Mouse (Mus musculus): Measurements from ENCODE around the gene Txnip. TPM values are rescaled to one million over a fixed set of nuclear protein-coding genes. Genes with fewer than 3 reads are reported as not detected.

Txnip gene
- polyA plus RNA-seq, 1 experiment from 2014 or later, result 254 TPM

- H3K27me3 ChIP-seq (ENCODE audit: insufficient read depth, low read length), result no peaks in the 10 kb centered on the region
- peak overlapping the region; percentile 86 for H3K27ac ChIP-seq
- peaks cover 21% of the 10 kb centered on the region for H3K36me3 ChIP-seq (ENCODE audit: insufficient read depth, low read length)
- ATAC-seq (replicated peaks; ENCODE audit: low FRiP score, low read depth), result peak; percentile 30; the same call in 1 of the 2 replicates
- peak; percentile 59 for DNase-seq (ENCODE audit: low spot score)
- H3K9ac ChIP-seq (ENCODE audit: low read depth, low read length), result no peak overlapping the region
- 26% methylated on average over 10 of the region's 10 CpGs for WGBS
- H3K9me3 ChIP-seq (replicated peaks; ENCODE audit: low read length), result no peaks in the 10 kb centered on the region
- TF ChIP-seq CTCF (IDR thresholded peaks at IDR 0.05; ENCODE audit: low read depth), result no peak
- H3K4me3 ChIP-seq (replicated peaks; ENCODE audit: low read depth, low read length), result no peak overlapping the region
- peaks cover 16% of the 10 kb centered on the region for H3K4me1 ChIP-seq (replicated peaks; ENCODE audit: insufficient read depth, low read length)
- peak overlapping the region; percentile 4; the same call in 1 of the 2 replicates for H3K4me2 ChIP-seq (ENCODE audit: low read length)
Measured at GRCm38 (mm10) chr3:96563911-96564632, 6.3 kb downstream of the Txnip start.

DNA sequence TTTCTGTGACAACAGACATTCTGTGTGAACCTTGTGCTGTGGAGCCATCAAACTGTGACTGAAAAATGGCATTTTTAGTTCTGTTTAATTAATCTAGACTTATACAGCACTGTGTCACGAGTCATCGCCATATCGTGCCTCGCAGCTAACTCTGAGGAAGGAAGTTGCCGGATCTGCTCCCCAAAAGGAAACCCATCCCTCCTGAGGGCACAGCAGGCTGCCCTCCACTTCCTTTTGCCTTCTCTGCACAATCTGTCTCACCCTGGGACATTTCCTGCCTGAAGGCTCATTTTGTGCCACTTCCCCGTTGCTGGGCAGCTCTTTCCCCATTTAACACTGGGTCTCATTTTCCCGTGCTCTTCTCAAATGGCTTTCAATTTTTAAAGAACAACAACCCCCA is 6.9 kb downstream of the Txnip start:
- no peak for ATAC-seq (replicated peaks; ENCODE audit: low FRiP score, low read depth)
- H3K27ac ChIP-seq, result peak overlapping the region; percentile 86
- H3K4me2 ChIP-seq (ENCODE audit: low read length), result peak overlapping the region; percentile 4; the same call in 1 of the 2 replicates
- no peak overlapping the region for H3K4me3 ChIP-seq (replicated peaks; ENCODE audit: low read depth, low read length)
- peaks cover 16% of the 10 kb centered on the region for H3K4me1 ChIP-seq (replicated peaks; ENCODE audit: insufficient read depth, low read length)
- WGBS, result 13% methylated on average over 7 of the region's 7 CpGs
- no peak overlapping the region for H3K9ac ChIP-seq (ENCODE audit: low read depth, low read length)
- no peak for TF ChIP-seq CTCF (IDR thresholded peaks at IDR 0.05; ENCODE audit: low read depth)
- no peaks in the 10 kb centered on the region for H3K27me3 ChIP-seq (ENCODE audit: insufficient read depth, low read length)
- no peaks in the 10 kb centered on the region for H3K9me3 ChIP-seq (replicated peaks; ENCODE audit: low read length)
- peak; percentile 75 for DNase-seq (ENCODE audit: low spot score)
- peaks cover 19% of the 10 kb centered on the region for H3K36me3 ChIP-seq (ENCODE audit: insufficient read depth, low read length)

DNA sequence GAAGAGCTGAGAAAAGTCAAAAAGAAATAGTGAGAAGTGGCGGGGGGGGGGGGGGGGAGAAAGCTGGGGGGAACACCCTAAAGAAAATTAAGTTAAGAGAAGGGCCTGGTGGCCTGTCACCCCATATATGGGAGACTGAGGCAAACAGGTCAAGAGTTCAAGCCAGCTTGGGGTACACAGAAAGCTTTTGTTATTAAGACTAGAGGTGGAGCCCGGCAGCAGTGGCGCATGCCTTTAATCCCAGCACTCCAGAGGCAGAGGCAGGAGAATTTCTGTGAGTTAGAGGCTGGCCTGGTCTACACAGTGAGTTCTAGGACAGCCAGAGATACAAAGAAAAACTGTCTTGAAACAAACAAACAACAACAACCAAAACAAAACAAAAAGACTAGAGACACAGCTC is 7.3 kb downstream of the Txnip start:
- ATAC-seq (replicated peaks; ENCODE audit: low FRiP score, low read depth), result no peak
- peaks cover 16% of the 10 kb centered on the region for H3K4me1 ChIP-seq (replicated peaks; ENCODE audit: insufficient read depth, low read length)
- H3K4me2 ChIP-seq (ENCODE audit: low read length), result peak overlapping the region; percentile 4; the same call in 1 of the 2 replicates

DNA sequence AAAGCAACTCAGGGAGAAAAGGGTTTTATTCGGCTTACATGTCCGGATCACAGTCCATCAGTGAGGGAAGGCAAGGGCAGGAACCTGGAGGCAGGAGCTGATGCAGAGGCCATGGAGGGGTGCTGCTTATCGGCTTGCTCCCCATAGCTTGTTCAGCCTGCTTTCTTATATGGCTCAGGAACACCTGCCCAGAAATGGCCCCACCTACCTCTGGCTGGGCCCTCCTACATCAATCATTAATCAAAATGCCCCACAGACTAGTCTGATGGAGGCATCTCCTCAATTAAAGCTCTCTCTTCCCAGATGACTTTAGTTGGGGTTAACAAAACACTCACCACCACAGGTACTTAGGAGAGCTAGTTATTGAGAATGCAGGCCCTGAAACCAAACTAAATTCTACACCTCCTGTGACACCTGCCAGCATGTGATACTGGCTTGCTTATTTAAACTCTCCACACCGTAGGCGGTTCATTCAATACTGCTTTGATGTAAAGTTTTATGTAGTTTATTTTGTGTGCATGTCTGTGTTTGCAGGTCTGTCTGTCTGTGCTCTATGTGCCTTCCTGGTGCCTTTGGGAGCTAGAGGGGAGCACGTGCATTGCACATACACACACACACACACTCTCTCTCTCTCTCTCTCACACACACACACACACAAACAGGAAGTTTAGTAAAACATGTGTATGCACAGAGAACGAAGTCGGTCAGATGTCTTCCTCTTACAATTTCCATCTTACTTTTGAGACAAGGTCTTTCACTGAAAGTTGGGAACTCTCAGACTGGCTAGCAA is 9.1 kb downstream of the Txnip start:
- Histone ChIP-seq H3K27me3 (ENCODE audit: insufficient read depth, low read length) (no peaks in the 10 kb centered on the region), H3K9ac (ENCODE audit: low read depth, low read length) (0 out of 2 replicates have a peak overlapping the region, but pooled peaks have one; percentile 18), H3K4me3 (replicated peaks; ENCODE audit: low read depth, low read length) (no peak overlapping the region), H3K4me2 (ENCODE audit: low read length) (no peak overlapping the region), H3K27ac (no peak overlapping the region), H3K9me3 (replicated peaks; ENCODE audit: low read length) (no peaks in the 10 kb centered on the region), H3K4me1 (replicated peaks; ENCODE audit: insufficient read depth, low read length) (peaks cover 12% of the 10 kb centered on the region), H3K36me3 (ENCODE audit: insufficient read depth, low read length) (no peaks in the 10 kb centered on the region)
- 77% methylated on average over 8 of the region's 8 CpGs for WGBS
- TF ChIP-seq CTCF (IDR thresholded peaks at IDR 0.05; ENCODE audit: low read depth), result no peak
- ATAC-seq (replicated peaks; ENCODE audit: low FRiP score, low read depth) (no peak), DNase-seq (ENCODE audit: low spot score) (no peak)

More for the DNA sequence above, 7.3 kb downstream of the Txnip start:
- no peaks in the 10 kb centered on the region for H3K9me3 ChIP-seq (replicated peaks; ENCODE audit: low read length)
- 58% methylated on average over 3 of the region's 3 CpGs for WGBS
- no peak for DNase-seq (ENCODE audit: low spot score)
- no peak overlapping the region for H3K9ac ChIP-seq (ENCODE audit: low read depth, low read length)
- no peaks in the 10 kb centered on the region for H3K27me3 ChIP-seq (ENCODE audit: insufficient read depth, low read length)
- no peak overlapping the region for H3K4me3 ChIP-seq (replicated peaks; ENCODE audit: low read depth, low read length)
- TF ChIP-seq CTCF (IDR thresholded peaks at IDR 0.05; ENCODE audit: low read depth), result no peak
- H3K27ac ChIP-seq, result peak overlapping the region; percentile 86
- H3K36me3 ChIP-seq (ENCODE audit: insufficient read depth, low read length), result peaks cover 14% of the 10 kb centered on the region

GRCm38 (mm10) chr3:96568605-96569004 is 10.8 kb downstream of the Txnip start:
- no peak overlapping the region for H3K27ac ChIP-seq
- ATAC-seq (replicated peaks; ENCODE audit: low FRiP score, low read depth), result no peak
- DNase-seq (ENCODE audit: low spot score), result no peak
- WGBS, result 71% methylated on average over 8 of the region's 8 CpGs
- TF ChIP-seq CTCF (IDR thresholded peaks at IDR 0.05; ENCODE audit: low read depth), result no peak
- H3K4me1 ChIP-seq (replicated peaks; ENCODE audit: insufficient read depth, low read length), result peaks cover 12% of the 10 kb centered on the region
- H3K9ac ChIP-seq (ENCODE audit: low read depth, low read length), result no peak overlapping the region
- no peaks in the 10 kb centered on the region for H3K9me3 ChIP-seq (replicated peaks; ENCODE audit: low read length)
- H3K4me2 ChIP-seq (ENCODE audit: low read length), result no peak overlapping the region
- no peaks in the 10 kb centered on the region for H3K36me3 ChIP-seq (ENCODE audit: insufficient read depth, low read length)
- no peak overlapping the region for H3K4me3 ChIP-seq (replicated peaks; ENCODE audit: low read depth, low read length)
- H3K27me3 ChIP-seq (ENCODE audit: insufficient read depth, low read length), result no peaks in the 10 kb centered on the region

DNA sequence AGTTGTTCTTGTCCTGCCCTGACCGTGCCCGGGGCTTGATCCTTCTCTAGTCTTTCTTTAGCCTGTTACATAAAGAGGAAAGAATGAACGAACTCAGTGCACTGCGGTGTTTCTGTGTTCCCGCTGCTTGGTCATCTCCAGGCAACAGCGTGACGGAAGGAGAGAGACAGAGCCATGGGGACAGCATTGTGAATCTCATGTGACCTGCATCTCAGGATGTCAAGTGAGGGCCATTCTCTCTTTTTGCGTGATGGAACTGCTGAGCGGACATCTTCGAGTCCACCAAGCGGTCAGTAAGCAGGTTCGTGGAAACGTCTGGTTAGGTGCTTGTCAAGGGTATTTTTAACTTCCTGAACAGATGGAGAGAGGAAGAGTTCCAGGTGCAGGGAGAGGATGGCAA is 11.7 kb downstream of the Txnip start:
- H3K9ac ChIP-seq (ENCODE audit: low read depth, low read length), result no peak overlapping the region
- WGBS, result 94% methylated on average over 13 of the region's 13 CpGs
- H3K9me3 ChIP-seq (replicated peaks; ENCODE audit: low read length), result no peaks in the 10 kb centered on the region
- H3K36me3 ChIP-seq (ENCODE audit: insufficient read depth, low read length), result no peaks in the 10 kb centered on the region
- ATAC-seq (replicated peaks; ENCODE audit: low FRiP score, low read depth) (no peak), DNase-seq (ENCODE audit: low spot score) (no peak)
- H3K27me3 ChIP-seq (ENCODE audit: insufficient read depth, low read length), result no peaks in the 10 kb centered on the region
- peaks cover 4% of the 10 kb centered on the region for H3K4me1 ChIP-seq (replicated peaks; ENCODE audit: insufficient read depth, low read length)
- no peak overlapping the region for H3K4me3 ChIP-seq (replicated peaks; ENCODE audit: low read depth, low read length)
- no peak overlapping the region for H3K27ac ChIP-seq
- no peak for TF ChIP-seq CTCF (IDR thresholded peaks at IDR 0.05; ENCODE audit: low read depth)
- H3K4me2 ChIP-seq (ENCODE audit: low read length), result no peak overlapping the region

Data from kidney, postnatal 0 days (tissue).